Mouse (Mus musculus): ENCODE data around the gene Asap2.
"Not testable (repeated sequence)": the region's sequence is repeated elsewhere in the genome, so short reads cannot be mapped to it uniquely, and the experiment has no call there.

GRCm38 (mm10) chr12:21046716-21047115, 56.5 kb downstream of the Asap2 start:
- not testable (repeated sequence) for TF ChIP-seq USF1 (IDR thresholded peaks at IDR 0.05; ENCODE audit: low read depth, low read length); MAZ (IDR thresholded peaks at IDR 0.05; ENCODE audit: low read depth, low read length); POLR2A (IDR thresholded peaks at IDR 0.05; ENCODE audit: control insufficient read depth in 1 of 2, insufficient read depth in 1 of 2, low read depth in 1 of 2, low read length in 2 of 2, poor library complexity in 1 of 2); CTCF (IDR thresholded peaks at IDR 0.05 in 2 of 3, conservative IDR thresholded peaks at IDR 0.05 in 1 of 3; ENCODE audit: control insufficient read depth in 1 of 3, insufficient read depth in 1 of 3, low read depth in 2 of 3, low read length in 3 of 3, poor library complexity in 1 of 3, severe bottlenecking in 1 of 3); MAX (IDR thresholded peaks at IDR 0.05; ENCODE audit: low read length); ETS1 (IDR thresholded peaks at IDR 0.05; ENCODE audit: low read depth, low read length)

All from MEL (cell line).